Mouse (Mus musculus) kidney, adult 2 months (tissue): Measurements from ENCODE around the gene H2afy2.

Experiments used
- CTCF ChIP-seq: fragments of 200-500 bp; conservative IDR thresholded peaks from 2 replicates; pipeline ENCODE4 v1.5.1; 2011; ENCODE audit warnings: low read depth, mild to moderate bottlenecking, control low read depth, low read length, moderate library complexity, mixed read lengths; ENCODE audit not compliant: insufficient read depth, insufficient read length
- POLR2A ChIP-seq: fragments of 200-500 bp; IDR thresholded peaks from one replicate; pipeline ENCODE4 v1.6.1; 2011; ENCODE audit warnings: low read depth, low read length, control low read depth

DNA sequence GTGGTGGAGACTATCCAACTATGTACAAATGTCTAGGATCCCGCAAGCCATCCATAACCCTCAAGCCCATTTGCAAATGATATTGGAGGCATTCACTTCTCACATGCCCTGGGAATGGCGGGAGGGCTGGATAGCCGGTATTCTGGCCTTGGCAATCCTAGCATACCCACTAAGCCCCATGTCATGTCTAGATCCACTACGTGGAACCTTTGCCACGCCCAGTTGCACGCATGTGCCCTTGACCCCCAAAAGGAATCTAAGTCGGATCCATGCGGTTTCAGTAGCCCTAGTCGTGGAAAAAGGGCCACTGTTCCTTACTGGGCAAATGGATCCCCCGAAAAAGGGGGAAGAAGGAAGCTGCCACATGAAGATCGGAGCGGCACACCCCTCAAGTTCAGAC, 47.3 kb upstream of the H2afy2 start:
- TF ChIP-seq POLR2A (no peak), CTCF (no peak)
